Mouse (Mus musculus) kidney, adult 8-10 months (tissue): ENCODE results near the gene Smyd3.
A peak's percentile ranks its signal among the peaks of the same experiment; 100 is the strongest.

Experiments used
- DNase-seq, 2 experiments: peaks; one replicate each; pipeline ENCODE4 v3.0.0; 2022

Gene Smyd3

DNA sequence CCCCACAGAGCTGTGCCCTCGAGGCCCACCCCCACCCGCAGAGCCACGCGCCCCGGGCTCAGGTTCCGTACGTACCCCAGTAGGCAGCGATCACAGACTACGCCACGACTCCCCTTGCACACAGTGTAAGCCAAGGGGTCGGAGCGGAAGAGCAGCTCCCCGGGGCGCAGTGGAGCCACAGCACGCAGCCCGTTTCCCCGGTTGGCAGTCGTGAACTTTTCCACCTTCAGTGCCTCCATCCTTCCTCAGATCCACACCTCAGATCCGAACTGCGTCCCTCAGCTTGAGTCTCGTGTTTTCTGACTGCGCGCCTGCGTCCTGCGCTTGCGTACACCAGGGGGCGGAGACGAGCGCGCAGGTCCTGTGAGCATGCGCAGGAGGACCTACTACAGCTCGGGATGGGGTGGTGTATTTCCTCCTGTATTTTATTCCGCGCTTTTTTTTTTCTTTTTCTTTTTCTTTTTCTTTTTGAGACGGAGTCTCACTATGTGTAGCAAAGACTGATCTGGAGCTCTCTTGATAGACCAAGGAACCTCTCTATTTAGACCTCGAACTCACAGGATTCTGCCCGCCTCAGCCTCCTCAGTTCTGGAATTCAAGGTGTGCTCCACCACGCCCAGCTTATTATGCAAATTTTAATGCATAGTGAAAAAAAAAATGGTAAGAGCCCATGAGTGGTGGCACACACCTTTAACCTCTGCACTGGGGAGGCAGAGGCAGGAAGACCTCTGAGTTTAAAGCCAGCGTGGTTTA lies at the start of gene Smyd3:
Gene Smyd3 (minus strand): TSS at position 329 of the 753 bp plus-strand sequence.
- peak; percentile 75 to 83 for DNase-seq

DNA sequence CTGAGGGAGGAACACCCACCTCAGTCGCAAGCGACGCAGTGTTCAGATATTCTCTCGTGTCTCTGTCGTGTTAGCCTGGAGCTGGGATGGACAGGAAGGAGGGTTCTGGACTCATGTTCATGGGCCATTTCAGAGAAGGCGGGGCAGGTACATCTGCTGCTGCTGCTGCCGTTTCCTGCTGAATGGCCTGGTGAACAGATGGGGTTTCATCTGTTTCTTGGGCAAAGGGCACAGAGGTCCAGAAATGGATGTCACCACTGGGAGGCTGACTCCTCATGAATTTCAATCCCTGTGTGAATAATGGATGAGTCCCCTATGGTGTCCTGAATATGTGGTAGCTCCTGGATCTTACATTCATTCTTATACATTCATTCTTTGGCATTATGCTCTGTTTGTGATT lies 49.7 kb upstream of the Smyd3 start:
- DNase-seq: no peak

DNA sequence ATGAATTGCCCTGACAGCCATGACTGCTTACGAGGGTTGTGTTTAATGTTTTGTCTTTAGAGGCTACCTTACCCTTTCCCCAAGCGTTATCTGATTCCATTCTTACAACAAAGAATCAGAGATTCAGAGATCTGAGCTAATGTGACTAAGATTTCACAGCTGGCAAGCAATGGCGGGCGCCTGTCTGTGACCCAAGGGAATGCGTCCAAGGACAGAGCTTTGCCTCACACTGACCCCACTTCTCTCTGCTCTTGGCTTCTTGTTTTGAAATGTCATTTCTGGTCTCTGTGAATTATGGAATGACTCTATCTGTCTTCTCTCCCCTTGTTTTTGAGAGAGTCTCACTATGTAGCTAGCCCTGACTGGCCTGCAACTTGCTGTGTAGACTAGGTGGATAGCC lies 46.1 kb upstream of the Smyd3 start:
- no peak for DNase-seq

- no peak for DNase-seq
Measured at GRCm38 (mm10) chr1:179563211-179563610, 45.4 kb upstream of the Smyd3 start.

DNA sequence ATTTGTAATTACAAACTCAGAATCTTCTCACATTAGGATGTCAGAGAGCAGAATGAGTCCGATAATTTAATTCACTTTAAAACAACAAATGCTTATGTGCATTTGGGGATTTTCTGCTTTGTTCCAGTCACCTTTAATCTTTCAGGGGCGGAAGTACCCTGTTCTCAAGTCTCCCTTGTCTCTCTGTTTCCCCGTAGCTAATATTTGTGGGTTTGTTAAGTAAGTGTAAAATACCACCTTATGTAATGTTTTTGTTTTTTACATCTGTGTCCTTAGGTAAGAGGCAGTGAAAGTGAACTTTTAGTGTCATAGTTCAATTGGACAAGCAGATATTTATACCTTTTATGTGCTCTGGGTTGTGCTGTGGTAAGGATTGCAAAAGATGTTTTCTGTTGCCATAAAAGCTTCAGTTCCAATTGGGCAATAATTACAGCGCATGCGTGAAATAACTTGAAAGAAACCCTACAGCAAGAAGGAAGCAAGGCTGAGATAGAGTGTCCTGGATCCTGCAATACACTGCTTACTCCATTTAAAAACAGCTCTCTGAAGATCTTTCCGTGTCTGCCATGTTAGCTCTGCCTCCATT lies 43.1 kb upstream of the Smyd3 start:
- no peak for DNase-seq

- DNase-seq: peak in 1 of 2 experiments; percentile 10
Measured at GRCm38 (mm10) chr1:179559446-179560194, 41.8 kb upstream of the Smyd3 start.

- DNase-seq: no peak
Measured at GRCm38 (mm10) chr1:179556921-179557320, 39.1 kb upstream of the Smyd3 start.

GRCm38 (mm10) chr1:179553949-179554347 lies 36.1 kb upstream of the Smyd3 start:
- no peak for DNase-seq

DNA sequence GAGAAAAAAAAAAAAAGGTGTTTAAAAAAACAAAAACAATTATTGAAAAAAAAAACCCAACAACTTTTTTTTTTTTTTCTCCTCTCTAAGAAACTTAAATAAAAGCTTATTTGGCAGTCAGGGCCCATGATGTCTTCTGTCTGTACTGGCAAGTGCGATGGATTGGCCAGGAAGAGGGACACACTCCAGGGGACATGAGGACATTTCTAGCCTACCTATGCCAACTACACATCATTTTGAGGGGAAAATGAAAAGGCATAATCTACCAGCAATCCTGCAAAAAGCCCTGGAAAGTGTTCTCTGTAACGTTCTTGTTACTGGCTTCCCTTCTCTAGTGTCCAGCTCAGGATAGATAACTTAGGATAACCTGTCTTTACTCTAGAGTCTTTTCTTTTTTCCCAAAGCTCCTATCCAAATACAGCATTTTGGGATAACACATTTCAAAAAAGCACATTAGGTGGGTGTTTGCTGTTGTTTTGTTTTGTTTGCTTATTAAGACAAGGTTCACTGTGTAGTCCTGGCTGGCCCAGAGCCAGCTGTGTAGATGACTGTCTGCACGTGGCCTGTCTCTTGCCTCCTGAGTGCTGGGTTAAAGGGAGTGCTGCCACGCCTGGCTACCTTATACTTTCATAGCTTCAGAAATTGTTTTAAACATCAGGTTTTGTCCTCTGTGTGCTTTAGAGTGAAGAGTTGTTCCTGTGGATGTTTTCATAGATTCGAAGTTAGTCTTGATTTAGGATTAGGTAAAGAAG lies 35.5 kb upstream of the Smyd3 start:
- DNase-seq: peak in 1 of 2 experiments; percentile 17

DNA sequence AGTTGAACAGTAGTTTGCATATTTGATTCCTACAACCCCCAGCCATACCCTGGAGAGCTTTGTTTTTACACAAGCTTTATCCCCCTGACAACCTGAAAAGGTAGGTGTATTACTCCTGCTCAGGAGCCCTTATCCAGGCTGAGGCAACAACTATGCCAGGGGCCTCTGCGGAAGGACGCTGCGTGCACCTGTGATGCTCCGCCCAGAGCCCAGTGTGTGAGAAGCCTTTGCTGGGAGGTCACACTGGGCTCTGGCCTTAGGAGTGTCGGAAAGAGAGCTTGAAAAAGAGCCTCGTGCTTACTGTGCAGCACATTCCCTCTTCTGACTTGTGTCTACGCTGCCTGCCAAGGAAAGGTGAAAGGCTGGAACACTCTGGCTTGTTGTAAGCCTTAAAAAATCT lies 34.9 kb upstream of the Smyd3 start:
- peak in 1 of 2 experiments; percentile 13 for DNase-seq

GRCm38 (mm10) chr1:179551921-179552320 lies 34.1 kb upstream of the Smyd3 start:
- no peak for DNase-seq

DNA sequence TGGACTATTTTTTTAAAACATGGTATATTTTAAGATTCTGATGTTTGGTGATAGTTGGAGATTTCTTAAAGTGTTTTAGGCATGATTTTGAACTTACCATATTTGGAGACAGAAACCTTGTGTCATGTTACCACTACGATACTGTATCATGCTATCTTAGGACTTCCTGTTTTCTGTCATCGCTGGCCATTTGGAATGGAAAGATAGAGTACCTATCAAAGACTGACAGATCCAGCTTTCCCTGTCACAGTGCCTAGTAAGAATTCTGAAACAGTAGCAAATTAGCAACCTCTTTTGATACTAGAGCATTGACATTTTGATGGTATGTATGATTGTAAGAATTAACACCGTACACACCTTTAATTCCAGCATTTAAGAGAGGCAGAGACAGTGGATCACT lies 33.5 kb upstream of the Smyd3 start:
- no peak for DNase-seq

DNA sequence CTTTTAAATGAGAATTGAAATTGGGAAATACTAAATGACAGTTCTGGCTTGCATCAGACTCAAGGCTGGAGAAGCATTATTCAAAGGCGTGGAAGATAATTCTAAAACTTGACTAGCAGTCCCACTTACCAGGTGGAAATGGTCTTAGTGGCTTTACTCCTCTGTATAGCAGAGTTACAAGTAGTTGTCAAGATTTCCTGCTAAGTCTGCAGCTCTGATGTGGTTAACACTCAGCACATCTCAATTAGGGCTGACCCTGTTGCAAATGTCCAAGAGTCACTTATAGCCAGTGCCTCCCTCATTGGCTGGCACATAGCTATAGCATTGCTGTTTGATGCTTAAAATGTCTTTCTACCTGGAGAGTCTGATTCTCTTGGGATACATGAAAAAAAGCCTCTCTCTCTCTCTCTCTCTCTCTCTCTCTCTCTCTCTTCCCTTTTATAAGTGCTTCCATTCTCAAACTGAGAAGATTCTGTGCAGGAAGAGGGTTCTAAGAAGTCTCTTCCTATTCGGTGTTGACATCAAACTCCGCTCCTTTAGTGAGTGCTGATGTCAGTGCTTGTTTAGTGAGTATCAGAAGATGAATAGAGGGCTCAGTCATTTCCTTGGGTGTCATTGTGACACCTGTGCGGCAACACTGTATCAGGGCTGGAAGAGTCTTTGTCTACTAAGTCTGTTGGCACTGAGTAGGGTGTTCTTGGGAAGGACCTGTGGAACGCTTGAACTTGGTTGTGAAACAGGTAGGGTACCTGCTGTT lies 31.3 kb upstream of the Smyd3 start:
- no peak for DNase-seq

GRCm38 (mm10) chr1:179548220-179548619 lies 30.4 kb upstream of the Smyd3 start:
- DNase-seq: no peak

DNA sequence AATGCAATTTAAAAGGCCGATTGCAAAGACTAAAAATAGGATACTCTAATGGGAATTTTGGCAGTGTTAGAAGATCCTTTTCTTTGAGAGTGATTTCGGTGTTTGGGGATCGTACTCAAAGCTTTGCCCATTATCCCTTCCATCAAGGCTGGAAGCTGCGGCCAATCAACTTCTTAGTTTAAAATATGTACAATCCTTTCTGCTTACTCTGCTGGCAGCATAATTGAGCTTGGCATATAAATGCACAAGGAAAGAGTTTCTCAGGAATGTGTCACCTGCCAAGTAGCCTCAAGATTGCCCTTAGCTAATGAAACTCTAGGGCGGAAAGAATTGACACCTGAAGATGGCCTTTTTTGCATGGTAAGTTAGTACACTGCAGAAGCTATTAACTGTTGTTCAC lies 29.3 kb upstream of the Smyd3 start:
- no peak for DNase-seq

- no peak for DNase-seq
Measured at GRCm38 (mm10) chr1:179546551-179546917, 28.7 kb upstream of the Smyd3 start.

GRCm38 (mm10) chr1:179545768-179546550 lies 28.1 kb upstream of the Smyd3 start, which contains the start of the genes Tfb2m and Cnst:
Gene Tfb2m (minus strand): TSS chr1:179546267.
Gene Cnst (plus strand): TSS chr1:179546370.
- peak; percentile 98 for DNase-seq

DNA sequence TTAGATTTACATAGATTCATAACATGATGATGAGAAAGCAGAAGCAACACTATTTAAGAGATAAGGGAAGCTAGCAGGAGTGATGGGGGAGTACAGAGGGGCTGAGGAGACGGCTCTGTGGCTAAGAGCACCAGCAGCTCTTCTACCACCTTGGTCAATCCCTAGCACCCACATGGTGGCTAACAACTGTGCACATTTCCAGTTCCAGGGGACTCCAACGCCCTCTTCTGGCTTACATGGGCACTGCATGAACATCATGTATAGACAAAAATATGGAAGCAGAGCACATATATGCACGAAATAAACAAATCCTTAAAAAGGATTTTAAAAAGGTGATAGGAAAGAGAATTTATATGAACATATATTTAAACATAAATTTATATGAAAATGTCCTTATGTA lies 23.7 kb upstream of the Smyd3 start:
- DNase-seq: no peak

DNA sequence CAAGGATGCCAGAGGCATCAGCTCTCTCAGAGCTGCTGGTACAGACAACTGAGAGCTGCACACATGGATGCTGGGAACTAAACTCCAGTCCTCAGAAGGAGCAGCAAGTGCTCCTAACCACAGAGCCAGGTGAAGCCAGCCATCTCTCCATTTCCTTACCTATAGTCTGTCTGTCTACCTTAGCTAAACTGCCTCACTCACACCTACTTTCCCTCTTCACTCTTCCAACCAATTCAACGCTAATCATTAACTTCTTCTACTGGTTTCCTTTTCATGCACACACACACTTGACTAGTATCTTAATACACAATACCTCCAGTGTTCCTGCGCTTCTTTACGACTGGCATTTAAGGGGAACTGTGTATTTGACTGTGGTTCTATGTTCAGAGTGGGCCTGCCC lies 22.0 kb upstream of the Smyd3 start:
- DNase-seq: no peak

DNA sequence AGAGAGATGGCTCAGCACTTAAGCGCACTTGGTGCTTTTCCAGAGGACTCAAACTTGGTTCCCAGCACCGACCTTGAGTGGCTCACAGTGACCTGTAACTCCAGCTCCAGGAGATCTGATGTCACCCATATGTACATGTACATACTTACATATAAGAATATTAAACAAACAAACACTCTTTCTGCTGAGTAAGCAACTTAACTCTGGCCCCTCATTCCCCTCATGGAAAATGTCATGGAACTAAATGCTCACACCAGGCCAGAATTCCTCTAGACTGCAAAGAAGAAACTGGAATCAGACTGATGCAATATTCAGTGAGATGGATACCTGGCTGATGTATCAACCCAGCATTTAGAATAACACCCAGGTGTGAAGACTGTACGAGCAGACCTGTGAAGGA lies 21.2 kb upstream of the Smyd3 start:
- DNase-seq: no peak

DNA sequence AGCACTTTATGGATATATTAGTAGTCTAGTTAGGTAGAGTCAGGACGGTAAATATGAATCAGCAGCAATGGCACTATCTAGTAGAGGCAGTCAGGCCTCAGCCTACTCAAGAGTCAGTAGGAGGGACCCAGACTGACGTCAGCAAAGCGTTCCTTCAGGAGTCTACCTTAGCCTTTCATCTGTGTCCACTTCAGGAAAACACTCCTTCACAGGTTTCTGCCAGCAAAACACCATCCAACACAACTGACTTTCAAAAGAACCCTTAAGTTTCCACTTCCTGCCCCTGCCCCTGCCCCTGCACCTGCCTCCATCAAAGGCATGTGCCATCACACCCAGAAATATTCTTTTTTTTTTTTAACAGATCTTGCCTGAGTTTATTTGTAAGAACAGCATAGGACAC lies 2.1 kb upstream of the Smyd3 start:
- DNase-seq: no peak
